Mouse (Mus musculus): ENCODE data around the gene Anxa9.

DNA sequence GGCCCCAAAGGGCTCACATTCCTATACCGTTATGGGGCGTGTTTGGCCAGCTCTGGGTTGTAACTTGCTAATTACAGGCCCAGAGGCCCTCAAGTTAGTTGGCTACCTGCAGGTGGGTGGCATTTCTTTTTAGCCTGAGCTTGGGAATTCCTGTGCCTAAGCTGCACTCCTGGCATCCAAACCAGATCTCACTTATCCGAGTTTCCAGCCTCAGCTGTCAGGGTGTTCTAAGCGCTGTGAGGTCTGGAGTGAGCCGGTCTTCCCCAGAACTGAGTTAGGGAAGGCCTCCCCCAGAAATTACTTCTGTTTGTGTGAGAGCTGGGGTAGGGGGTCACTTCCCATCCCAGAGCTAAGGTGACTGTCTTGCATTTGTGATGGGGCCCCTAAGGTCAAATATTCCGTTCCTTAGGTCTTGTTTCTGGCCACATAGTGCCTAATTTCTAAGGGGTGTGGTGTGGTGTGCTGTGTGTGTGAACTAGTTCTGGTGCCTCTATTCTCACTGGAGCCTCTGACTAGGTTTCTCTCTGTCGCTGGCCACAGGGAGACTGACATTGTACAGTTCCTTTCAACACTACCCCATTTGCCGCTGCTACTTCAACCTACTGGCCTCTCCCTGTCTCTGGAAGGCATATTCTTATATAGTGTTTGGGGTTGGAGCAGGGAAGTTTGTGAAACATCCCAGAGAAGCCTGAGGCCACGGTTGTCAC, 9.0 kb upstream of the Anxa9 start:
- TF ChIP-seq POLR2A (IDR thresholded peaks at IDR 0.05; ENCODE audit: extremely low read depth, insufficient read depth, low read length) (no peak), CTCF (IDR thresholded peaks at IDR 0.05; ENCODE audit: extremely low read depth, insufficient read depth, low read length) (no peak)

All from cortical plate, adult 2 months (tissue).